Mouse (Mus musculus) midbrain, embryonic 10.5 days (tissue): ENCODE results near the gene Slc46a3. TPM values are rescaled to one million over a fixed set of nuclear protein-coding genes. Genes with fewer than 3 reads are reported as not detected.
A peak's percentile ranks its signal among the peaks of the same experiment; 100 is the strongest.

Source experiments
- DNase-seq: peaks from one replicate; pipeline ENCODE4 v3.0.0-alpha.2; 2017; ENCODE audit warnings: low spot score
- H3K27ac ChIP-seq: fragments of 300-500 bp; sonication (generic); replicated peaks from 2 replicates; pipeline ENCODE4 v1.5.1; 2016; ENCODE audit warnings: mild to moderate bottlenecking
- H3K27me3 ChIP-seq: fragments of 300-500 bp; sonication (generic); 2 replicates; pipeline ENCODE4 v1.6.1; 2016; ENCODE audit warnings: low read depth, mild to moderate bottlenecking; ENCODE audit not compliant: poor library complexity, severe bottlenecking
- H3K36me3 ChIP-seq: fragments of 300-500 bp; sonication (generic); 2 replicates; pipeline ENCODE4 v1.6.1; 2016; ENCODE audit warnings: mild to moderate bottlenecking, moderate library complexity
- H3K4me1 ChIP-seq: fragments of 300-500 bp; sonication (generic); 2 replicates; pipeline ENCODE4 v1.6.1; 2016
- H3K4me3 ChIP-seq: fragments of 300-500 bp; sonication (generic); 2 replicates; pipeline ENCODE4 v1.5.1; 2016; ENCODE audit warnings: mild to moderate bottlenecking, moderate library complexity
- H3K9me3 ChIP-seq: fragments of 300-500 bp; sonication (generic); replicated peaks from 2 replicates; pipeline ENCODE4 v1.6.1; 2016; ENCODE audit warnings: mild to moderate bottlenecking
- WGBS: fragments of 180-500 bp; shearing (Covaris S2); methylation state at CpG from one replicate; pipeline ENCODE4 v1.1.7; 2016; 5-methylcytosine and 5-hydroxymethylcytosine counted together
- polyA plus RNA-seq: library from polyadenylated mRNA; unstranded; fragments of >200 nt; fragmentation: Nextera tagmentation; extraction: Ambion mirVana; gene quantifications from 2 replicates; pipeline ENCODE4 v1.2.1, GENCODE M21; 2016

The Slc46a3 gene
- polyA plus RNA-seq, result 3.0 and 4.5 TPM in 2 replicates

- H3K9me3 ChIP-seq, result no peaks in the 10 kb centered on the region
- WGBS, result under 1% methylated on average over 47 of the region's 47 CpGs
- peak; percentile 97 for DNase-seq
- peaks cover 24% of the 10 kb centered on the region for H3K4me1 ChIP-seq
- peak within 1 kb of the TSS; percentile 72 for H3K27ac ChIP-seq
- peak within 1 kb of the TSS; percentile 70 for H3K4me3 ChIP-seq
- no peaks in the 10 kb centered on the region for H3K36me3 ChIP-seq
- peaks cover 37% of the 10 kb centered on the region for H3K27me3 ChIP-seq
These were observed at the start of gene Slc46a3 for GRCm38 (mm10) chr5:147894455-147895076. TSS of gene Slc46a3 (minus strand) at chr5:147894815.

- 89% methylated on average over 5 of the region's 5 CpGs for WGBS
- H3K9me3 ChIP-seq, result peaks cover 11% of the 10 kb centered on the region; the same call in 1 of the 2 replicates
- H3K27me3 ChIP-seq, result no peaks in the 10 kb centered on the region
- H3K4me1 ChIP-seq, result no peaks in the 10 kb centered on the region; the same call in 1 of the 2 replicates
- H3K36me3 ChIP-seq, result no peaks in the 10 kb centered on the region
- no peak overlapping the region for H3K4me3 ChIP-seq
- no peak for DNase-seq
- H3K27ac ChIP-seq, result no peak overlapping the region
These were observed 44.6 kb upstream of the Slc46a3 start for GRCm38 (mm10) chr5:147939226-147939625.

GRCm38 (mm10) chr5:147935096-147935495, 40.5 kb upstream of the Slc46a3 start:
- WGBS, result 92% methylated on average over 13 of the region's 13 CpGs
- Histone ChIP-seq H3K27me3 (no peaks in the 10 kb centered on the region), H3K4me3 (no peak overlapping the region), H3K9me3 (peaks cover 4% of the 10 kb centered on the region; the same call in 1 of the 2 replicates), H3K27ac (no peak overlapping the region), H3K36me3 (no peaks in the 10 kb centered on the region), H3K4me1 (no peaks in the 10 kb centered on the region)
- no peak for DNase-seq

GRCm38 (mm10) chr5:147928668-147929497, 34.3 kb upstream of the Slc46a3 start:
- Histone ChIP-seq H3K36me3 (no peaks in the 10 kb centered on the region), H3K27ac (no peak overlapping the region), H3K9me3 (no peaks in the 10 kb centered on the region), H3K4me1 (no peaks in the 10 kb centered on the region), H3K4me3 (no peak overlapping the region), H3K27me3 (no peaks in the 10 kb centered on the region)
- WGBS, result 83% methylated on average over 7 of the region's 7 CpGs
- DNase-seq, result no peak

GRCm38 (mm10) chr5:147925935-147926604, 31.5 kb upstream of the Slc46a3 start:
- no peaks in the 10 kb centered on the region for H3K4me1 ChIP-seq
- no peak overlapping the region for H3K27ac ChIP-seq
- no peak overlapping the region for H3K4me3 ChIP-seq
- H3K27me3 ChIP-seq, result no peaks in the 10 kb centered on the region
- WGBS, result 71% methylated on average over 15 of the region's 15 CpGs
- DNase-seq, result peak; percentile 29
- no peaks in the 10 kb centered on the region for H3K36me3 ChIP-seq
- no peaks in the 10 kb centered on the region for H3K9me3 ChIP-seq

- H3K27me3 ChIP-seq, result no peaks in the 10 kb centered on the region
- WGBS, result 88% methylated on average over 5 of the region's 5 CpGs
- H3K27ac ChIP-seq, result no peak overlapping the region
- H3K9me3 ChIP-seq, result no peaks in the 10 kb centered on the region
- H3K4me1 ChIP-seq, result no peaks in the 10 kb centered on the region
- no peak overlapping the region for H3K4me3 ChIP-seq
- no peak for DNase-seq
- no peaks in the 10 kb centered on the region for H3K36me3 ChIP-seq
These were observed 30.0 kb upstream of the Slc46a3 start for GRCm38 (mm10) chr5:147924621-147925020.

GRCm38 (mm10) chr5:147918044-147918846, 23.6 kb upstream of the Slc46a3 start:
- DNase-seq, result no peak
- H3K27ac ChIP-seq, result no peak overlapping the region
- no peaks in the 10 kb centered on the region for H3K27me3 ChIP-seq
- WGBS, result 73% methylated on average over 17 of the region's 17 CpGs
- no peak overlapping the region for H3K4me3 ChIP-seq
- no peaks in the 10 kb centered on the region for H3K9me3 ChIP-seq
- H3K4me1 ChIP-seq, result peaks cover 3% of the 10 kb centered on the region; the same call in 1 of the 2 replicates
- no peaks in the 10 kb centered on the region for H3K36me3 ChIP-seq

- H3K4me3 ChIP-seq, result no peak overlapping the region
- no peak overlapping the region for H3K27ac ChIP-seq
- no peaks in the 10 kb centered on the region for H3K9me3 ChIP-seq
- H3K4me1 ChIP-seq, result peaks cover 5% of the 10 kb centered on the region; the same call in 1 of the 2 replicates
- DNase-seq, result no peak
- WGBS, result 89% methylated on average over 9 of the region's 9 CpGs
- H3K36me3 ChIP-seq, result no peaks in the 10 kb centered on the region
- no peaks in the 10 kb centered on the region for H3K27me3 ChIP-seq
These were observed 21.6 kb upstream of the Slc46a3 start for GRCm38 (mm10) chr5:147916171-147916570.

GRCm38 (mm10) chr5:147915038-147915566, 20.5 kb upstream of the Slc46a3 start:
- Histone ChIP-seq H3K27me3 (no peaks in the 10 kb centered on the region), H3K27ac (no peak overlapping the region), H3K9me3 (no peaks in the 10 kb centered on the region; the same call in 1 of the 2 replicates), H3K36me3 (no peaks in the 10 kb centered on the region), H3K4me3 (no peak overlapping the region), H3K4me1 (peaks cover 5% of the 10 kb centered on the region; the same call in 1 of the 2 replicates)
- DNase-seq, result no peak
- WGBS, result 57% methylated on average over 6 of the region's 6 CpGs

GRCm38 (mm10) chr5:147913241-147913842, 18.7 kb upstream of the Slc46a3 start:
- no peak for DNase-seq

GRCm38 (mm10) chr5:147911744-147912143, 17.1 kb upstream of the Slc46a3 start:
- Histone ChIP-seq H3K9me3 (no peaks in the 10 kb centered on the region; the same call in 1 of the 2 replicates), H3K4me3 (no peak overlapping the region), H3K27me3 (no peaks in the 10 kb centered on the region), H3K4me1 (peaks cover 5% of the 10 kb centered on the region; the same call in 1 of the 2 replicates), H3K27ac (no peak overlapping the region), H3K36me3 (no peaks in the 10 kb centered on the region)
- WGBS, result 87% methylated on average over 5 of the region's 5 CpGs
- no peak for DNase-seq

More at GRCm38 (mm10) chr5:147913241-147913842, 18.7 kb upstream of the Slc46a3 start:
- 44% methylated on average over 14 of the region's 14 CpGs for WGBS
- no peak overlapping the region for H3K27ac ChIP-seq
- H3K9me3 ChIP-seq, result no peaks in the 10 kb centered on the region; the same call in 1 of the 2 replicates
- H3K4me3 ChIP-seq, result no peak overlapping the region
- peaks cover 5% of the 10 kb centered on the region; the same call in 1 of the 2 replicates for H3K4me1 ChIP-seq
- H3K36me3 ChIP-seq, result no peaks in the 10 kb centered on the region
- H3K27me3 ChIP-seq, result no peaks in the 10 kb centered on the region
